Mouse (Mus musculus) neural tube, embryonic 14.5 days (tissue): Measurements from ENCODE around the gene Robo1. TPM values are rescaled to one million over a fixed set of nuclear protein-coding genes. Genes with fewer than 3 reads are reported as not detected.

Experiments
- ATAC-seq: fragments of 200-750 bp; cut with Nextera tagmentation; 2 replicates; pipeline ENCODE4 v1.8.0; 2017; ENCODE audit warnings: low read depth, mild to moderate bottlenecking, moderate TSS enrichment, moderate library complexity
- H3K27ac ChIP-seq: fragments of 300-500 bp; sonication (generic); 2 replicates; pipeline ENCODE4 v1.5.1; 2014; ENCODE audit warnings: low read depth, mild to moderate bottlenecking, control low read depth, low read length, moderate library complexity, mixed read lengths
- H3K27me3 ChIP-seq: fragments of 300-500 bp; sonication (generic); 2 replicates; pipeline ENCODE4 v1.6.1; 2014; ENCODE audit warnings: low read length; ENCODE audit not compliant: control insufficient read depth, insufficient read depth
- H3K36me3 ChIP-seq: fragments of 300-500 bp; sonication (generic); 2 replicates; pipeline ENCODE4 v1.6.1; 2014; ENCODE audit warnings: low read length, mixed read lengths; ENCODE audit not compliant: control insufficient read depth, insufficient read depth
- H3K4me1 ChIP-seq: fragments of 300-500 bp; sonication (generic); 2 replicates; pipeline ENCODE4 v1.6.1; 2014; ENCODE audit warnings: low read length; ENCODE audit not compliant: control insufficient read depth, insufficient read depth
- H3K4me2 ChIP-seq: fragments of 300-500 bp; sonication (generic); 2 replicates; pipeline ENCODE4 v1.6.1; 2014; ENCODE audit warnings: mild to moderate bottlenecking, low read depth, low read length, control low read depth
- H3K4me3 ChIP-seq: fragments of 300-500 bp; sonication (generic); 2 replicates; pipeline ENCODE4 v1.5.1; 2014; ENCODE audit warnings: low read depth, low read length, control low read depth, mixed read lengths
- H3K9ac ChIP-seq: fragments of 300-500 bp; sonication (generic); replicated peaks from 2 replicates; pipeline ENCODE4 v1.6.1; 2014; ENCODE audit warnings: low read depth, mild to moderate bottlenecking, control low read depth, low read length, mixed read lengths
- H3K9me3 ChIP-seq: fragments of 300-500 bp; sonication (generic); 2 replicates; pipeline ENCODE4 v1.6.1; 2016; ENCODE audit warnings: low read length; ENCODE audit not compliant: control insufficient read depth
- WGBS: fragments of 180-500 bp; shearing (Covaris S2); extraction: QIAGEN DNeasy Blood & Tissue Kit; methylation state at CpG from one replicate; pipeline ENCODE4 v1.1.7; 2014; 5-methylcytosine and 5-hydroxymethylcytosine counted together
- polyA plus RNA-seq: library from polyadenylated mRNA; unstranded; fragments of >200 nt; fragmentation: Nextera tagmentation; extraction: Ambion mirVana; gene quantifications from 2 replicates; pipeline ENCODE4 v1.2.1, GENCODE M21; 2014

Gene Robo1
- polyA plus RNA-seq, 1 experiment from 2014 or later, result 46.2 TPM

DNA sequence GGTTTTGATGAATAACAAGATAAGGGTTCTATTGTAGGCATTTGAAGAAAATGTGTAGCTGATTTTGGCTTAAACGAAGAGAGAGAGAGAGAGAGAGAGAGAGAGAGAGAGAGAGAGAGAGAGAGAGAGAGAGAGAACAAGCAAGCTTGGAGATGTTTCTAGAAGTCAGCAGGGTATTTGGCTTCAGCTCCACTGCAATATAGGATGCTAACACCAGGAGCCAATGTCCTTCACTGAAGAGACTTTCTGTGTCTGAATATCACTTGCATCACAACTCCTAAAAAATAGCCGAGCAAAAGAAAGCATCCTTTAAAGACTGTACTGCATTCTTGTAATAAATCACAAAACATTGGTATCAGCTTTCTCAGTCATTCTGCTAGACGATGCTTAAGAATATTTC is 503.8 kb downstream of the Robo1 start:
- no peak overlapping the region for H3K27ac ChIP-seq
- no peak overlapping the region for H3K9ac ChIP-seq
- H3K36me3 ChIP-seq, result no peaks in the 10 kb centered on the region
- 54% methylated on average over 3 of the region's 3 CpGs for WGBS
- no peak overlapping the region for H3K4me2 ChIP-seq
- ATAC-seq, result no peak
- H3K4me1 ChIP-seq, result peaks cover 13% of the 10 kb centered on the region; the same call in 1 of the 2 replicates
- no peak overlapping the region for H3K4me3 ChIP-seq
- no peaks in the 10 kb centered on the region for H3K27me3 ChIP-seq
- H3K9me3 ChIP-seq, result no peaks in the 10 kb centered on the region

DNA sequence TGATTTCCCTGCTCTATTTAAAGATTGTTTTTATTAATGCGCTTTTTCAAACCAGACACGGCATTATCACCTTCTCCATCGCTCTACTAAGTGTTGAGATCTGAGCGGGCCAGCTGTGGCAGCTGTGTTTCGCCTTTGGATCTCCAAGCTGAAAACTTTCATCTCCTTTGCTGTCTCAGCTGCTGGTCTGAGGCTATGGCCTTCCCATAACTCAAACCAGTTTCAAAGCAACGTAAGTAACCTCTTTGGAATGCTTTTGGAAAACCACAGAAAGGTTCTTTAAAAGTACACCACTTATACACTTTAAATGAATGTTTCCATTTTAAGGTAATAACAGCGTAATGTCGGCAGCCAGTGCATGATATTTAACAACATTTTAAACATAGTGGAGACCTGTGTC is 520.3 kb downstream of the Robo1 start:
- no peak overlapping the region for H3K4me2 ChIP-seq
- H3K36me3 ChIP-seq, result no peaks in the 10 kb centered on the region
- 0 out of 2 replicates have a peak, but pooled peaks cover 3% of the 10 kb centered on the region for H3K4me1 ChIP-seq
- no peak for ATAC-seq
- no peak overlapping the region for H3K4me3 ChIP-seq
- no peaks in the 10 kb centered on the region for H3K9me3 ChIP-seq
- H3K9ac ChIP-seq, result no peak overlapping the region
- no peak overlapping the region for H3K27ac ChIP-seq
- no peaks in the 10 kb centered on the region for H3K27me3 ChIP-seq
- WGBS, result 67% methylated on average over 8 of the region's 8 CpGs

DNA sequence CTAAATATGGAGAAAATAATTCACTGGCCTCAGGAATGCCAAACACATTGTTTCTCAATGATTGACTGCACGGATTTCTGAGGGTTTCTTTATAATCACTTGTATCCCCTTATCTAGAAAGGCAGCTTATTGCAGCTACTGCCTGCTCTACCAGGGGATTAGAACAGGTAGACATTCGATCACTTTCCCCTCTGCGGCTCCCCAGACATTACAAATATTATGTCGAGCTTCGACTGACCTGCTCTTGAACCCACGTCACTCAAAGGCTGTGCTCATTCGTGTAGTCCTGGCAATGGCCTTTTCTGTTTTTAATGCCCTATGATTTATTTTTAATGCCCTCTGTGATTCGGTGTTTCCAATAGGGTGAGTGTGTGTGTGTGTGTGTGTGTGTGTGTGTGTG is 521.4 kb downstream of the Robo1 start:
- Histone ChIP-seq H3K9ac (no peak overlapping the region), H3K9me3 (no peaks in the 10 kb centered on the region), H3K4me3 (no peak overlapping the region), H3K4me2 (no peak overlapping the region), H3K4me1 (0 out of 2 replicates have a peak, but pooled peaks cover 3% of the 10 kb centered on the region), H3K27me3 (no peaks in the 10 kb centered on the region), H3K27ac (no peak overlapping the region), H3K36me3 (no peaks in the 10 kb centered on the region)
- peak; percentile 44; the same call in 1 of the 2 replicates for ATAC-seq
- WGBS, result 22% methylated on average over 8 of the region's 8 CpGs

DNA sequence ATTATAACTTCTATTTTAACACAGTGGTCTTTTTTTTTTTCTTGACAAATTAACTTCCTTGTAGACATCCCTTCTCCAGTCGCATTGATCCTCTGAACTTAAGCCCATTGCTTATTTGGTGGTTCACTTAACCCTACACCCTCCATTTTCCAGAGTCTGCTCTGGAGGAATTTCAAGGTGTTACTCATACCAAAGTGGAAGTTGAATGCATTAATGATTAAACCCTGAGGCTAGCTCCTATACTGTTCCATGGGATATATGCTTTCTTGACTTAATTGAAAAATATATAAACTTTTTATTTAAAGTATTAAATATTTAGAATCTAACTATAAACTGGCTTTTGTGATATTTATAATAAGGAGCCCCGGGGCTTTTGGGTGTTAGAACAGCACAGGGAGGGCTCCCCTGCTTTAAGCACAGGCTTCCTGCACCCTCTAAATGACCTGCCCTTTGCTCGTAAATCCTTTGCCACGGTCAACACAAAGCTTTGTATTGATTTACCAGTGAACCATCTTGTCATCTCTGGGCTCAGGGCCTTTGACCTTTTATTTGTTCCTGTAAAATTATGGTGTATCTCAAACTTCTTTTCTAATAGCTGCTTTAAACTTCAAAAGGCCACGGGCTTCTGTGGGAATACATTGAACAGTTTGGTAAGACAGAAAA is 522.4 kb downstream of the Robo1 start:
- H3K9ac ChIP-seq, result no peak overlapping the region
- H3K27ac ChIP-seq, result no peak overlapping the region
- 0 out of 2 replicates have a peak, but pooled peaks cover 3% of the 10 kb centered on the region for H3K4me1 ChIP-seq
- no peak for ATAC-seq
- no peaks in the 10 kb centered on the region for H3K36me3 ChIP-seq
- H3K4me2 ChIP-seq, result no peak overlapping the region
- H3K4me3 ChIP-seq, result no peak overlapping the region
- H3K27me3 ChIP-seq, result no peaks in the 10 kb centered on the region
- no peaks in the 10 kb centered on the region for H3K9me3 ChIP-seq
- WGBS, result 14% methylated on average over 5 of the region's 5 CpGs

DNA sequence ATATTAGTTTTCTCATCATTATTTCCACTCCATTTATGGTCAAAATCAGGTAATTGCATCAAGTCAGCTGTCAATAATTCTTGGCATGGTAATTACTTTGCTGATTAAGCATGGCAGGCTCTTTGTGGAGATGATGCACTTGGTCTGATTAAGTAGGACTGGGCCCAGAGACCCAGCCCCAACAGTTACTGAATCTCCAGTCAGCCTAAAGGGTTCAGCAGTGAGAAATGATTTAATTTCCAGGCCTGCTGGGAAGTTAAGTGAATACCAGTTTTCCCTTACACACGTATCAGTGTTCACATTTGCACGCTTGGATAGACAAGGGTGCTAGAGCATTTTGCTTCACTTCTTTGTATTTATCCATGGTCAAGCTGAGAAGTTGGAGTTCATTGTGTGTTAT is 526.2 kb downstream of the Robo1 start:
- ATAC-seq, result no peak
- Histone ChIP-seq H3K4me3 (no peak overlapping the region), H3K4me2 (no peak overlapping the region), H3K27ac (no peak overlapping the region), H3K9me3 (no peaks in the 10 kb centered on the region), H3K4me1 (0 out of 2 replicates have a peak, but pooled peaks cover 3% of the 10 kb centered on the region), H3K36me3 (no peaks in the 10 kb centered on the region), H3K27me3 (no peaks in the 10 kb centered on the region), H3K9ac (no peak overlapping the region)
- 51% methylated on average over 2 of the region's 2 CpGs for WGBS

DNA sequence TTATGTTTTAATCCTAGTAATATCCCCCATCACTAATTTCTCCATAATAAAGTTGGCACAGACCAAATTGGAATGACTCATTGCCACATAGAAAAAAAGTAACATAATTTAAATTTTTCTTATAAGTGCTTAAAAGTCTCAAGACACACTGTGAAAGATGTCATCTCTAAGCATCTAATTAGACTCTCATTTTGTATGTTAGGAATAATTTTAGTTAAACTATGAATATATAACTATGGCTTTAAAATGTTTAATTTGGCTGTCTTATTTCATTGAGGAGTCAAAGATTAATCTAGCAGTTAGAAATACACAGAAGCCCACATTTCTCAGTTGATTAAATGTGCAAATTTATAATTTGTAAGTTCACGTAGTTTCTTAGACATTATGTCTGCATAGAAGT is 530.9 kb downstream of the Robo1 start:
- H3K36me3 ChIP-seq, result no peaks in the 10 kb centered on the region
- no peak overlapping the region for H3K27ac ChIP-seq
- ATAC-seq, result no peak
- no peak overlapping the region for H3K4me3 ChIP-seq
- H3K4me2 ChIP-seq, result no peak overlapping the region
- H3K9me3 ChIP-seq, result no peaks in the 10 kb centered on the region
- peaks cover 5% of the 10 kb centered on the region; the same call in 1 of the 2 replicates for H3K4me1 ChIP-seq
- no peak overlapping the region for H3K9ac ChIP-seq
- H3K27me3 ChIP-seq, result no peaks in the 10 kb centered on the region
- WGBS, result 88% methylated on average over 1 of the region's 1 CpGs

DNA sequence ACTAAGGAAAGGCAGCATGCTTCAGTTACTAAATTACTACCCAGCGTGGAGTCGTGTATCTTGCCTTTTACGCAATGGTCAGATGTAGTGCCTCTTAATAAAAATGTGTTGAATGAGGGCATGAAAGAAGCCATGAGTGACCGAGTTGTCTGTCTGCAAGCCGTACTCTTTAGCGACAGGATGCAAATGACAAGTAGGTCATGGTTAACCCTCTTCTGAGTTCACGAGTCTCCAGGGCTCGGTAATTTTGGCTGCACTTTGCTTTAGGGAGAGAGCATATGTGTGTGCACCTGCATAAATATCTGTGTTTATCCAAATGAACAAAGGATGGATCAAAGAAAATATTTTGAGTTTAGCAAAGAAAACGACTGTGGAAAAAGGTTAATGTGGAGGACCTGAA is 533.0 kb downstream of the Robo1 start:
- H3K4me2 ChIP-seq, result no peak overlapping the region
- H3K27ac ChIP-seq, result no peak overlapping the region
- no peaks in the 10 kb centered on the region for H3K9me3 ChIP-seq
- H3K27me3 ChIP-seq, result no peaks in the 10 kb centered on the region
- WGBS, result 48% methylated on average over 9 of the region's 9 CpGs
- no peak for ATAC-seq
- no peaks in the 10 kb centered on the region for H3K36me3 ChIP-seq
- H3K4me1 ChIP-seq, result peaks cover 5% of the 10 kb centered on the region; the same call in 1 of the 2 replicates
- no peak overlapping the region for H3K4me3 ChIP-seq
- no peak overlapping the region for H3K9ac ChIP-seq

DNA sequence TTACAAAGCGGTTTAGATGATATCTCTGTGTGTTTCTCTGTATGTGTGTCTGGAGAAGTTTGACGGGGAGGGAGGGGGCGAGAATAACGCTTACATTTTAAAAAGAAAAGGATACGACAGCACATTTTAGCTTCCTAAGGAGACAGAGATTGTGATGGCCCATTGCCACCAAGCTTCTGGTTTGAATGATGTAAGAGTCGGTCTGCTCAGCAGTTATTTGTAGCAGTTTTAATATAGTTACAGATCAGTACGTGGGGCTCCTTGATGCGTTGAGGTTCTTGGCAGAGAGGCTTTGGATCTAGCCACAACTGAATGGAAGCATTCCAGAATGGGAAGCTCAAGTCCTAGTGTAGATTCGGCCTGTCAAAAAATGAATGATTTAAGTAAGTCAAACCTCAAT is 546.0 kb downstream of the Robo1 start:
- Histone ChIP-seq H3K4me1 (no peaks in the 10 kb centered on the region), H3K27ac (no peak overlapping the region), H3K4me3 (no peak overlapping the region), H3K9me3 (no peaks in the 10 kb centered on the region), H3K27me3 (no peaks in the 10 kb centered on the region), H3K36me3 (no peaks in the 10 kb centered on the region), H3K4me2 (no peak overlapping the region), H3K9ac (no peak overlapping the region)
- ATAC-seq, result no peak
- 91% methylated on average over 9 of the region's 9 CpGs for WGBS

DNA sequence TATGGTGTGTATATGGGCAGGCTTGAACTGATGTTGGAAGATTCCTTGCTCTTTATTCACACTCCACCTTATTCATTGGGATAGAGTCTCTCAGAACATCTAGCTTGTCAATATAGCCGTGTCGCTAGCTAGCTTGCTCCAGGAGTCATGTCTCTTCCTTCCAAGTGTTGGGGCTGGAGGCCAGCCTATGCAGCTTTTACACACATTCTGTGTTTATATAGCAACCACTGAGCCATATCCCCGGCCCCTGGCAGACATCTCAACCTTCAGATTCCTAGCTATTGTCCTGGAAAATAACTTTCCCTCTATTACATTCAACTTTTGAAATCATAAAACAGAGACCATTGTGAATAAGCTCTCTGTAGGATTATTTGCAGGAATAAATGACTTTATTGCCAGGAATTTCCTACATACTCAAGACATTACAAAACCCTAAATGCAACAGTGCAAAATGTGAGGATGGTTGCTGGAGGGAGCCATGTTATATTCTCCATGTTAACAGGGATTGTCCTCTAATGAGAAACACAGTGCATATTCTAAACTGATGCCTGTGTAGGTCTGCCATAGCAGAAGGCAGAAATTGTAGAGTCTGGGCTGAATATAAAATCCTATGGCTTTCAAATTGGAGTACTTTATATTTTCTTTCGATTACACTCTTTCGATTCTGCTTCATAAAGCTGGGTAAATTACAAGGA is 546.9 kb downstream of the Robo1 start:
- H3K4me3 ChIP-seq, result no peak overlapping the region
- no peak overlapping the region for H3K9ac ChIP-seq
- no peaks in the 10 kb centered on the region for H3K27me3 ChIP-seq
- H3K27ac ChIP-seq, result no peak overlapping the region
- 70% methylated on average over 5 of the region's 5 CpGs for WGBS
- no peaks in the 10 kb centered on the region for H3K36me3 ChIP-seq
- no peaks in the 10 kb centered on the region for H3K4me1 ChIP-seq
- ATAC-seq, result no peak
- H3K4me2 ChIP-seq, result no peak overlapping the region
- H3K9me3 ChIP-seq, result no peaks in the 10 kb centered on the region
